Mouse (Mus musculus) thymus, adult 18-20 months (tissue): ENCODE measurements around the gene Gm6525.

Experiments used
- DNase-seq, 2 experiments: peaks; one replicate each; pipeline ENCODE4 v3.0.0; 2022; ENCODE audit warnings: mixed read lengths in 2 of 2

Gene Gm6525

DNA sequence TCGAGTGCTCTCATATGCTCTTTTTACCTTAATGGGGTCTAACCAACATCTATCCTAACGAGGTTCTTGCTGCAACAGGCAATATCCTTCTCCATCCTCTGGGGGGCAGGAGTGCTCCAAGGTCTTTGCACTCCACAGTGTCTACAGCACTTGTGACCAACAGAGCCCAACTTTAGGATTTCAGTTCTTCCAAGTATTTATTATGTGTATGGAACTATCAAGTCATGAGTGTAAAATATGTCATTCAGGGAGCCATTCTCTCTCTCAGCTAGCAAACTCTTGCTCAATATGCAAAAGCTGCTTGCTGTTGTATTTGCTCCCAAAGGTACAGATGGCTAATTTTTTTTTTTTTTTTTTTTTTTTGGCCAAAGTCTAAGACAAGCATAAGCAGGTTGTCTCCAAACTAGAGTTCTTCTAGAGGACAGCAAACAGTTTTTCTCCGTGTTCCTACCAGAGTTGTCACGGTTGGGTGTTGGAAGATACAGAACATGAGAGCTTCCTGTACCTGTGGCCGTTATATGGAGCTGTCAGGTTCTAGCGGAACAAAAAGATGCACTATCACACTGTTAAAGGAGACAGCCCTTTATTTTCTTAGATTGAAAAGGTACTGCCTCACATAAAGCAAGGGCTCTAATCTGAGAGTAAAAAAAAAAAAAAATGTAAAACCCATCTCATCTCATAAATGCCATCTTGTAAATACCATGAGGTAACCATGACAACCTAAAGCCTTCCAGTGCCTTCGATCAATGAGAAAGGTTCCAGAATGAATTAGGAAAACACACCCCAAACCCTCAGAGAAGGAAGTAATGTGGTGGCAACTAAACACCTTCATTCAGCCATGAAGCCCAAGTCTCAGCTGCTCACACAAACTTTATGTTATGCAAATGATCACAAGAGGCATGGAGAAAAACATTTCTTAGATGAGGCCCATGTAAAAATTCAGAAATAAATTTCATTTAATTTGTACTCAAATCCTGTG lies 1.7 kb downstream of the Gm6525 start:
- peak; percentile 30 to 40 for DNase-seq

- no peak for DNase-seq
Measured at GRCm38 (mm10) chr3:84177834-84178233, 3.9 kb downstream of the Gm6525 start.

- DNase-seq: no peak
Measured at GRCm38 (mm10) chr3:84180304-84180703, 6.4 kb downstream of the Gm6525 start.

DNA sequence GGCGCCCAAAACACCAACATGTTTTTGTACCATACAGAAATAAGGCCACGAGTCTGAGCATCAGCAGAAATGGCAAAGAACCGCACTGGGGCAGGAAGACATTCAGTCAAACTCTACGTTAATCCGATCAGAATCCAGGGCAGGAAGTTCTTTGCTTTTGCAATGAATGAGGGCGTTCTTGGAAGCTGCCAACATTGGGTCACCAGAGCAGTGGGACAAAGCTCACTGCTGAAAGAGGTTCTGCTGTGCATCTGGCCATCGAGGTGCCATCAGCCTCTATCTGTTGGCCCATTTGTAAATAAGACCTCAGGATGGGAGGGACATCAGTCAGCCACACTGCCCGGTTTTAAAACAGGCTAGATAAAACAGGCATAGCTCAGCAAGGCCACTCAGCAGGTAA lies 7.2 kb downstream of the Gm6525 start:
- no peak for DNase-seq

- no peak for DNase-seq
Measured at GRCm38 (mm10) chr3:84181717-84182116, 7.8 kb downstream of the Gm6525 start.

GRCm38 (mm10) chr3:84189629-84190173 lies 15.8 kb downstream of the Gm6525 start:
- DNase-seq: no peak

- DNase-seq: no peak
Measured at GRCm38 (mm10) chr3:84190513-84191061, 16.7 kb downstream of the Gm6525 start.

DNA sequence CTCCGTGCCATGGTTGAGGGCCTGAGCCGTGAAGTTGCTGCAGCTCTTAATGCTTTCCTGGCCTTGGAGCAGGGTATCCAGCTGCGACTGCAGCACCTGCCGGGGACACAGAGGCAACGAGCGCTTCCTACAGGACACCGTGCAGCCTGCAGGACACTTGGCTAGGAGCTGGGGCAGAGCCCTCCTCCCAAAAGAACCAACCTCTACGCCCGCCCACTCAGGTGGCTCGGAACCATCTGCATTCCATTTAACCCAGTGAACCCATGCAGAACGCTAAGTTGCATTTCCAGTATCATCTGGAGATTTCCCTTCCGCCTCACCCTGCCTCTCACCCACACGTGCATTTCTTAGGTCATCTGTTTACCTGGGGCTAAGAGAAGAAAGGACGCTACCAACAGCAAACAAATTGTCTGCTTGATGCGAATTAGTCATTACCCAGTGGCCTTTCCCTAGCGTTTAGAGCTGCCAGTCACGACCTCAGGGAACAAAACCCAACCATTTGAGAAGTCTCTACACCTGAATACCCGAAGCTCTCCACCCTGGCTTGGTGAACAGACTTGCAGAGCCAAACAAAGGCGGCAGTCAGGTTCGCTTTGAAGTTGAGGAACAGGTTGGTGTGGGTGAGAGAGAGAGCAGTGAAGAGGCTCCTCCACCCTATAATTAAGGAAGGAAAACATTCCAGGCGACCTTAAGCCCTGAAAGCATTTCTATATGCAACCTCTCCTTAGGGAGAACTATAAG lies 17.4 kb downstream of the Gm6525 start:
- DNase-seq: no peak

GRCm38 (mm10) chr3:84193881-84194280 lies 20.0 kb downstream of the Gm6525 start:
- no peak for DNase-seq

DNA sequence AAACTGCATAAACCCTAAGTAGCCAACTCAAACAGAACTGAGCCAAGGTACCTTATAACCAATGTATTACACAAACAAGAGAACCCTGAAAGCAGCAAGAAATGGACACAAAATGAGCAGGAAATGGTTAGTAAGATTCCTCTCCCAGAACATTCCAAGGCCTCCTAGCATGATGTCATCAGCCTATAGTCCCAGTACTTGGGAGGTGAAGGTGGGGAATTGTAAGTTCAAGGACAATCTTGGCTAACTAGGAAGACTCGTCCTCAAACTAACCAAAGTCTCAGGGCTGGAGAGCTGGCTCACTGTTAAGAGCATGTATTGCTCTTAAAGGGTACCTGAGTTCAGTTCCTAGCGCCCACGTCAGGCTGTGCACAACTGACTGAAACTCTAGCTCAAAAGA lies 24.3 kb downstream of the Gm6525 start:
- DNase-seq: no peak

DNA sequence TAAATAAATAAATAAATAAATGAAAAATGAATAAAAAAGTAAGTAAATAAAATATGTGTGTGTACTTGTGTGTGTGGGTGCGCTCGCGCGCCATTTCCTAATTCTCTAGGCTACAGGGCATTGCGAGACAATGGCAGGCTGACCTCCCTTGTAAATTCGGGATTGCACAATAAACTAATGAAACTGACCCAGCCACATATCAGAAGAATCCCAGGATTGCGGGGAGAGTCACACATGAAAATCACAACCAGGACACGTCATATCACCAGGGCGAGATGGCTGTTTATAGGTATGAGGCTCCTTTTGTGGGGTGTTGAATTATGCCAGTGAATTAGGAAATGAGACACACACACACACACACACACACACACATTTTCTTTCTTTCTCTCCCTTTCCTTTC lies 25.6 kb downstream of the Gm6525 start:
- no peak for DNase-seq

GRCm38 (mm10) chr3:84200559-84201420 lies 26.9 kb downstream of the Gm6525 start:
- no peak for DNase-seq

GRCm38 (mm10) chr3:84204640-84205039 lies 30.7 kb downstream of the Gm6525 start:
- DNase-seq: no peak

DNA sequence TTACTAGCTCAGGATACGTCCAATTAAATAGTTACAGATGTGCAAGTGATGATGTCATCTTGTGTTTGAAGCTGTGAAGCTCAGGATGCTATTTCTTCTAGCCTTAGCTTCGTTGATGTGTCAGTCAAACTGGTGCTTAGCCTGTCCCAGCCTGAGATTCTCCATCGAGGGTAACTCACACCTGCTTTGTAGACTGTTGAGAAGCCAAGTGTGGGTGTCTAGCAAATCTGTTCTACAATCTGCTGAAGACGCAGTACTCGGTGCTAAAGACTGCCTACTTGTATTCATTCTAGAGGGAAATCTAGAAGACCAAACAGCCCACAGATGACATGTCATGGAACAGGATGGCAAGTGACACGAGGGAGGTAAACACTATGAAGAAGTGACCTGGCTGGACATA lies 31.7 kb downstream of the Gm6525 start:
- no peak for DNase-seq

- DNase-seq: no peak
Measured at GRCm38 (mm10) chr3:84206106-84206505, 32.2 kb downstream of the Gm6525 start.

DNA sequence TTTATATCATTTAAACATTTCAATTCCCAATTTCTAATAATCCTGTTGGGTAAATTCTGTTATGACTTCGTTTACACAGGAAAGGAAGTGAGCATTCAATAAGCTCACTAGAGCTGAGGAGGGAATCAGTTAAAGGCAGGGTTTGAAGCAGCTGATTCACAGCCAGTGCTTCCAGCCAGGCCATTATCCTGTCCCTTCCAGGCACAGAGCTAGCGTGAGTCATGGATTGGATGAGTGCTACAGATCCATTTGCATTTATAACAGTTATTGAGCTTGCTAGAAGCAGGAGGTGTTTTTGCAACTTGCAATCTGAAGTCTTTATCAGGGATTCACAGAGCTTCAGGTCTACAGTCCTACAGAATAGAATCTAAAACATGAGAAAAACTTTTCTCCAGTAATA lies 33.5 kb downstream of the Gm6525 start:
- DNase-seq: no peak

GRCm38 (mm10) chr3:84208475-84208874 lies 34.6 kb downstream of the Gm6525 start:
- DNase-seq: no peak

DNA sequence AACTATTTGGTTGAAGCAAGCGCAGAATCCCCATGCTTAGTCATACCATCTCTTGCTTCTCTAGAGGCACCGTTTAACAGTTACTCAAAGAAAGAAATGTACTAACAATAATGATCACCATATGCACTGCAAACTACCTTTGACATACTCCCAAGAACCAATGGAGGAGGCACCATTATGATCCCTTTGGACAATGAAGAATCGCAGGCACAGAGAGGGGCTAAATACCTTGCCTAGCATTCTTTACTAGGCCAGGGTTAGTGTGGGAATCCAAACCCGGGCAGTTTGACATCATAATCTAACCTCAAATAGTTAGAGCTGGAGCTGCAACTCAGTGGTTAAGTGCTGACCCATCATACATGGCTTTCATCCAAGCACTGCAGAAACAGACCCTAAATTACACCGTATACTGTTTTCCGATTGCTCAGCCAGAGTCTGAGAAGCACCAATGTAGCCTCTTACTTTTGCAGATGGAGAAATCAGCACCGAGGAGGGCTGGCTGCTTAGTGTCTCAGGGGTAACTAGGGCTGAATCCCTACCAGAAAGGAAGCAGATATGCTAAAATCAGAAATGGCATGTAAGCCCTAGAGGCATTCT lies 35.1 kb downstream of the Gm6525 start:
- DNase-seq: no peak

GRCm38 (mm10) chr3:84211340-84211875 lies 37.5 kb downstream of the Gm6525 start:
- DNase-seq: no peak

- DNase-seq: no peak
Measured at GRCm38 (mm10) chr3:84214501-84214900, 40.6 kb downstream of the Gm6525 start.

DNA sequence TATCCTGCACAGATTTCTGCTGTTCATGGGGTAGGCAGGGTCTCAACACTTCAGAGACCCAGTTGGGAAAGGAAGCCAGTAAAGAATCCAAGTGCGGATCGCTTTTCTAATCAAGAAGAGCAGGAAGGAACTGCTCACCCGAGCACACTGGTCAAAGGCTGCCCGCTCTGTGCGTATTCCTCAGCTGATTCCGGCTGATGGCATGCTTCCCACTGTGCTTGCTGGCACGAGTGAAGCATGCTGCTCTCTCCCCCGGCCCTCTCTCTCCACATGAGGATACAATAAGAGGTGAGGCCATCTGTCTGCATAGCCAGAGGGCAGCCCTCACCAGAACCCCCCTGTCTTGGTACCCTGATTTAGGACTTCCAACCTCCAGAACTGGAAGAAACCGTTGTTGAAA lies 41.3 kb downstream of the Gm6525 start:
- no peak for DNase-seq
